Mouse (Mus musculus) retina, adult 2 months (tissue): ENCODE measurements around the gene Tnip1.

Source experiments
- DNase-seq: peaks from one replicate; pipeline ENCODE4 v3.0.0-alpha.2; 2012; ENCODE audit warnings: low read depth, low spot score

Gene Tnip1

DNA sequence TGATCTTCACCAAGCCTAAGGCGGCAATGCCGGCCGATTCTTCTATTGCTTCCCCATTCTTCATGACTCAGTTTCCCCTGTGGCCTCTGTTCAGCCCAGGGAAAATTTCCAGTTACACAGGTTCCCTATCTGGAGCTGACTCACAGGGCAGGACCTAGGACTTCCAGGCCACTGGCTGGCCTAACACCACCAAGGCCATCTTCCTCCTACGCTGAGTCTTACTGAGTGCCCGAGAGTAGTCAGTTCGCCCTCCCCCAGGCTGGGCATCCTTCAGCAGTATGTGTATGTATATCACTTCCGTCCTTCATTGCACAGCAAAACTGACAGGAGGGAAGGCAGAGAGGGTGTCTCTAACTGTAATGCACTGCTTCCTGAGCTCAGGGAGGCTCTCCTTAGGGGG lies 28.5 kb downstream of the Tnip1 start:
- no peak for DNase-seq

DNA sequence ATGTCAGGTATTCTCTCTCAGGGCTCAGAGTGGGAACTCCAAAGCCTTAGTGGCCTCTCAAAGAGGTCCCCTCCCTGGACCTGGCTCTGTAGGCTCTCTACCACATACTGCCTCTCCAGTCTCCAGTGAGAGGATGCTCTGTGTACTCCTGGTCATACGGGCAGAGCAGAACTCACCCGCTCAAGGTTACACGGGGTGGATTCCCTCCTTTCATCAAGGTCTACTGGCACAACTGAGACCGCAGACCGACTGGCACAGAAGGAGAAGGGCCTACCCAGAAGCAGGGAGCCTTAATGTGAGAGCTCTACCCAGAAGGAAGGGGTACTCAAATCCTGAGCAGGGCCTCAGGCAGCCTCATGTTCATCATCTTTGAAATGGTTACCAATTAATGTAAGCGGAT lies 30.2 kb downstream of the Tnip1 start:
- DNase-seq: no peak

DNA sequence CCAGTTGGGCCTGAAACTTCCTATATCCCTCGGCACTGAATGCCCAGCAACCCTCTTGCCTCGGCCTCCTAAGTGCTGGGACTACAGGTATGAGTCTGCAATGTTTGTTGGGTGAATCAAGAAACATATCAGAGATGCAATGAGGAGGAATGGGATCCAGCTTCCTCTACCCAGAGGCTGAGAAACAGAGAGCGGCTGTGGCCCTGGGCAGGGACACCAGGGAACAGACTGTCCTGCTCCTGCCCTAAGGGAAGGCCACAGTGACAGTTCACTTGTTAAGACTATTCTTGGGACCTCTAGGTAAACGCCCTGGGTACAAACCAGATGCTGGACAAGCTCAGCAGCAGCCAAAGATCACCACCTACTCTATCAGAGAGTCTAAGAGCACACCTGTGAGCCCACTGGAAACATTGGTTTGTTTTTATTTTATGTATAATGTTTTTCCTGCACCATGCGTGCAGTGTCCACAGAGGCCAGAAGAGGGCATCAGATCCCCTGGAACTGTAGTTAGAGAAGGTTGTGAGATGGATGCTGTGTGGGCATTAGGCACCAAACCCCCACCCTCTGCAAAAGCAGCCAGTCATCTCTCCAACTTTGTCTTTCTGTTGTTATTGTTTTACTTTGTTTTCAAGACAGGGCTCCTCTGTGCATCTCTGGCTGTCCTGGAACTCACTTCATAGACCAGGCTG lies 31.2 kb downstream of the Tnip1 start:
- DNase-seq: no peak

DNA sequence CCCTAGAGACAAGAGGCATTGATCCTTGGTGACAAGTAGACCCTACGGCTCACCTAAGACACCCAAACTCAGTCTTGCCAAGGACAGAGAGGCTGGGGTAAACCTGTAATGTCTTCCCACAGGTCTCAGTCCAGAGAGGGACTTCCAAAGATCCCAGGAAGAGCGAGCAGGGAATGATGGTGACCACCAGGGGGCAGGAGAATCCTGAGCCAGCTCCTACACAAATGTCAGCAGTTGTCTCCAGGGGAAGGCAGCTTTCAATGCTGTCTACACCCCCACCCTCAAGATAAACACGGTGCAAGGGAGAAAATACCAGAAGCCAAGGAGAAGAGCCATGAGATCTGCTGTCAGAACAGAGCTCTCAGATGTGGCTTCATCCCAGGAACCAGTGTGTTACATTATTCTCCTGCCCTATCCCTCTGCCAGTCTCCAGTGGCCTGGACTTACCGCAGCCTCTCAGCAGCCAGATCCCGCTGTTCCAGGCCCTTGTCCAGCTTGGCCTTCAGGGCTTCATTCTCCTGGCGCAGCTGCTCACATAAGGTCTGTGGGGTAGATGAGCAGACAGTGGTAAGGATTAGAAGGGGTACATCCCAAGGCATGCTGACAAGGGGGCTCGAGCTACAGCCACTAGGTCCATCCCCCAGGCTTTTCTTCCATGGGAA lies 32.3 kb downstream of the Tnip1 start:
- peak; percentile 29 for DNase-seq

DNA sequence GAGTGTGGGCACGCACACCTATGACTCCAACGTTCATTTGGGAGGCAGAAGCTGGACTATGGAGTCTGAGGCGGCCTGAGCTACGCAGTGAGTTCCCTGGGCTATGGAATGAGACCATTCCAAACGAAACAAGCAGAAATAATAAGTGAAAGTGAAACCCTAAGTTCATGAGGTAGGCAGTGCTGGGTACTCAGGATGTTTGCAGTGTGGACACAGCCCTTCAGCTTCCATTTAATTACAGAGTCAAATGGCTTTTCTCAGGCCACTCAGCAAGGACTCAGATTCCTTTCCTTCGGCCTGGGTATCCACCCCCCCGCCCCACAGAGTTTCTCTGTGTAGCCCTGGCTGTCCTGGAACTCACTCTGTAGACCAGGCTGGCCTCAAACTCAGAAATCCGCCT lies 33.0 kb downstream of the Tnip1 start:
- DNase-seq: no peak

DNA sequence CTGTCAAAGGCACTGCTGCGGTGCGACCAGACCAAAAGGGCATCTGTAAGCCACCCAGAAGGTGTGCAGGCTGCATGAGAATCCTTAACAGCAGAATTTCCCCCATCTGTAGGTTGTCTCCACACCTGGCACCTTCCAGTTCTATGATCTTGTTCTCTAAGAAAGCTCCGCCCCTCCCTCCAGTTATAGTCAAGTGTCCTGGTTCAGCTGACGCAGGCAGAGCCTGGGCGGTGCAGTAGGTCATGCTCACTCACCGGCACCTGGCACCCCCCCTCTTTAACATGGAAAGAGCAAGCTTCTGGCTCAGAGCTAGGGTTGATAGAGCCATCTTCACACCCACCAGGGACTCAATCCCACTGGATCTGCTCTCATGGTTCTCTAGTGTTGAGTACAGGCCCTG lies 33.4 kb downstream of the Tnip1 start:
- DNase-seq: no peak

DNA sequence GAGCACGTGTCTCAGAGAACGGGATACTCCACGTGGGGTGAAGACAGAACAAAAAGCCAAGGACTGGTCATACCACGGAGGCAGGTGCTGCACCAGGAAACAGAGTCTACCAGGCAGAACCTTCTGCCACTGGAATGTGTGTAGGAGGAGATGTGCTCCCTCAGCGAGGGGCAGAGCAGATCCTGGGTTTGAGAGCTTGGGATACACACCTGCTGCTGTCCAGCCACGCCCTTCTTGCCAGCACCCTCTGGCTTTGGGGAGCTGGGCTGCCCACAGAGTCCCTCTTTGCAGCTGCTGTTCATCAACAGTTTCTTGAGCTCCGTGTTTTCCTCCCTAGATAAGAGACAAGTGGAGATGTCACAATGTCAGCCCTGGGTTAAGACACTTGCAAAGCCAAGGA lies 33.8 kb downstream of the Tnip1 start:
- DNase-seq: no peak

DNA sequence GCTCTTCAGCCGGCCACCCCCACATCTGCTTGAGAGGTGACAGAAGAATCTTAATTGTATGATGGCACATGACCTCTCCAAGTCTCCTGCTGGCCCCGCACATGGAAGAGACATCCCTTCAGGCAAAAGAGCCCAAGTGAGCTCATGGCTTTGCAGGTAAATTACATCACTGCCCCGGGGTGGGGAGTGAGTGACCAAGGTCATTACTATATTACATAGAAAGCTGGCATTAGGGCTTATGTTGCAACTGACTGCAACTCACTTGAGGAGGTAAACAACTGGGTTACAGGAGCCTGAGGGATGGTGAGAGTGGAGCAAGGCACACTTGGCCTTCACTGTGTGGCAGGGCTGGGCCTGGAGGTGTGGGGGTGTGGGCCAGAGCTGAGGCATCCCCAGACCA lies 34.5 kb downstream of the Tnip1 start:
- no peak for DNase-seq

DNA sequence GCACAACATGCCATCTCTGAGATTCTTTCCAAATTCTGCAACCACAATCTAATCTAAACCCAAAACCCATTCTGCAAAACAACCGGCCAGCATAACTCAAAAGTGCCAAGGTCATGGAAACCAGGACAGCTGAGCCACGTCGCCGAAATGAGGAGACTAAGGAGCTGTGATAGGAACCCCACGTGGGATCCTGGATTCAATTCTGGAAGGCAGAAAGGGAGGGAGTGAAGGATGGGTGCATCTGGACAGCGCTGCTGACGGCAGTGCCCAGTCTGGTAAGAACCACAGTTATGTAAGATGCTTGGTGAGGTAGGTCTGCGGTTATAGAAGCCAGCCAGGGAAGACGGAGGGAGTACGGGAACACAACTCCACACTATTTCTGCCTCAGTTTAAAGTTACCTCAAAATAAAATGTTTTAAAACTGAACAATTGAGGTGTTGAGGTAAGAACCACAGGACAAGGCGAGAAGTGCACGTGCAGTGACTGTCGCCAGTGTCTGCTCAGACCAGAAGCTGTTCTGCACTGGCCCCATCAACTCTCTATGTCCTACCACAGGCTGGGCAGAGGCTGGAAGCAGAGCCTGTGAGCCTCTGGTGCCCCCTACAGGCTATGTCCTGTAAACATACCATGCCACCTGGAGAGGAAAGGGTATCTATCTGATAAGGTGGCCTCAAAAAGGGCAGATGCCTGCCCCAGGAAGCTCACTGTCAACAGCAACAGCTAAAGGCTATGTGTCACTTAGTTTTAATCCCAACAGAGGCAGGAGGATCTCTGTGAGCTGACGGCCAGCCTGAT lies 35.2 kb downstream of the Tnip1 start:
- peak; percentile 18 for DNase-seq

DNA sequence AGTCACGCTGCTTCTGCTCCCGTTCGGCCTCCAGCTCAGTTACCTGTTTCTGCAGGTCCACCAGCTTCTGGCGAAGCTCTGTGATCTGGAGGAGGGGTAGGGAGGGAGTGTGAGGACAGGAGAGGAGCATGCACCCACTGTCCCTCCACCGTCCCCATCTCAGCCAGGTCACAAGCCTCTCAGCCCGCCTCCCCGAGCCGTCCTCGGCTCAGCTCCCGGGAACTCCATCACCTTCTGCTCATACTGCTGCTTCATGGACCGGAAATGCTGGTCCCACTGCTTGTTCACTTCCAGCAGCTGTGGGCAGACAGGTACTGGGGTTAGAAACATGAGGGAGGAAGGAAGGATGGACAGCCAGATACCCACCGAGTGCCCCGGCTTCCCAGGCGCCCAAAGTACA lies 38.6 kb downstream of the Tnip1 start:
- no peak for DNase-seq

DNA sequence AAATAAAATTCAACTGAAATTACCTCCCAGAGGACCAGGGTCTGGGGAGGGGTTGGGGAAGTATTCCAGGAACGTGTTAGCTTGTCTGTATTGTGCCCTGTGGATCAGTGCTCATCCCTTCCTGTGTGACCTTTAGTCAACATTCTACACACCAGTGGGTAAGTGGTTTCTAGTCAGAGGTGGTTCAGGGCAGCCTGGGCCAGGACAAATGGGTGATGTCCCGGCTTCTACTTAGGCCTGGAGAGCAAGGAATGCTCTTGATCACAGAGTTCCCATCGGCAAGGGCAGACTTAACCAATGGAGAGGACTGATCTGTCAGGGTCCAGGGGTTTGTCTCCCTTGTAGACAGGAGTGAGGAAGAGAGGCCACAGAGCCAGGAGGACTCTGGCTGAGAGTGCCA lies 40.2 kb downstream of the Tnip1 start:
- no peak for DNase-seq

DNA sequence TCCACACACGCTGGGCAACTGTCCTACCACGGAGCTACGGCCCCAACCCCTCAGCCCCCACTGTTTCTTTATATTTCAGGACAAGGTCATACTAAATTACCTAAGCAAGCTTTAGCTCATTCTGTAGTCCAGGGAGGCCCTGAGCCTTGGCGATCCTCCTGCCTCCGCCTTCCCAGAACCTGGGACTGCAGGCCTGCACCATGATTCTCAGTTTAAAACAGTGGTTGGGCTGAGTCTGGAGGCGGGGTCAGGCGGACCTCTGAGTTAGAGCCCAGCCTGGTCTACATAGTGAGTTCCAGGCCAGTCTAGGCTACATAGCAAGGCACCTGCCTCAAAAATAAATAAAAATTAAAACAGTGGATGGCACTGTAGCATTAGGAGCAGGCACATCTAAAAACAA lies 40.9 kb downstream of the Tnip1 start:
- DNase-seq: no peak

DNA sequence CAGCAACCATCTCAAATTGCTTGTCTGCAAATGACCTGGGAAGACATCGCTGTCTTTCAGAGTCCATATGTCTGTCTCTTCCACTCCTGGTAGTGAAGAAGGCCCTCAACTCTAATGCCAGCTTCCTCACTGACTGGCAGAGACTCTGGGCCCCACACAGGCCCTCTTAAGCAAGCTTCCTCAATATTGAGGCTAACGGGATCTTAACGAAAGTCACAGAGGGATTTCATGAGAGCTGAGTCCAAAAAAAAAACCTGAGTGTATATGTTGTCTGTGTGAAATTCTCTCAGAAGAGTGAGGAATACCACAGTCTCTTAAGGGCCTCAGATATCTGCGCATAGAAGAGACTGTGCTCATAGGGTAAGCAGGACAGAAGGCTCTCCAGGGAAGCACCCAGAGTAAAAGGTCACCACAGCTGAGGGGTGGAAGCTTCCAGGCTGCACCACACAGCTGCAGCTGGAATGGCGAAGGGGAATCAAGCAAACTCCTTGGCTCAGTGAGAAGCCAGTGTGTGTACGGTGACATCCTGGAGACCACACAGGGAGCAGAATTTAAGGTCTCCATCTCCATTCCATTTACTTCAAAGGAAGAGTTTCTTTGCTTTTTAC lies 41.6 kb downstream of the Tnip1 start:
- no peak for DNase-seq

DNA sequence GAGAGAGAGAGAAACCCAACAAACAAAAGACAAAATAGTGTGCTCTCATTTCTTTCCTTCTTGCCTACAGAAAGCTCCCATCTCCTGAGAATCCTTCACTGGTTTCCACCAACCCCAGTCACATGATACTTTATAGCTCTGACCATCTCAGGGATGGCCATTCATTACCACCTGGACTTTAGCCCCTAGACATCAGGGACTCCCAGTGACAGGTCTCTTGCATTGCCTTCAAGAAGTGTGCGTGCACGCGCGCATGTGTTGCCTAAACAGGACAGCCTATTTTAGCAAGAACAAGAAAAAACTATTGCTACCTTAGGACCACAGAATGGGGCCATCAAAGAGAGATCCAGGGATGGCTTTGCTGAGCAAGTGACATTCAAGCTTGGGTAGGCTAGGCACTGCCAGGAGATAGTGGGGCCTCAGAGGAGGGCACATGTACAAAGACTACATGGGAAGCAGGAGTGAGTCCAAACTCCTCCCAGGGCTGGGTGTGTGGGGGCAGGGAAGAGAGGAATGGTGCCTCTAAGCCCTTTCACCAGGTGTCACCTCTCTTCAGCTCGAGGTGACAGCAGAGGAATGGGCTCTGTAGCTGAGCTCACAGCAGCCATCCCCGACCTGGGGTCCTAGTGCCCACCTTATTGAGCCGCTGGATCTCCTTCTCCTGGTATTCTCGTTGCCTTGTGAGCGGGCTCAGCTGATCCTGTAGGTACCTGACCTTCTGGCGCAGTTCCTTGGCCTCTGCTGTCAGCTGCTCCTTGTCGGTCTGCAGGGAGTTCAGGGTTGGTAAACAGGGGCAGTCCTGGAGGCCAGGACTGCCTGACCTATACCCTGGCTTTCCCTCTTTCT lies 42.4 kb downstream of the Tnip1 start:
- no peak for DNase-seq

DNA sequence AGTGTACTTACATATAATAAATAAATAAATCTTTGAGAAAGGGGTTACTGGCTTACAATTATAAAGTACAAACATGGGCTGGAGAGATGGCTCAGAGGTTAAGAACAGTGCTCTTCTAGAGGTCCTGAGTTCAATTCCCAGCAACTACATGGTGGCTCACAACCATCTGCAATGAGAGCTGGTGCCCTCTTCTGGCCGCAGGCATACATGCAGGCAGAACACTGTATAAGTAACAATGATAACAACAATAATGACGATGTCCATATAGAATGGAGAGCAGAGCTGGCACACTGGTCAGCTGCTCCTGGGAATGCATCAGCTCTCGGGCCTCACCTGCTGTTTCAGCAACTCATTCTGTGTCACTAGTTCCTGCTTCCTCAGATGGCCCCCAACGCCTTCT lies 44.4 kb downstream of the Tnip1 start:
- no peak for DNase-seq

DNA sequence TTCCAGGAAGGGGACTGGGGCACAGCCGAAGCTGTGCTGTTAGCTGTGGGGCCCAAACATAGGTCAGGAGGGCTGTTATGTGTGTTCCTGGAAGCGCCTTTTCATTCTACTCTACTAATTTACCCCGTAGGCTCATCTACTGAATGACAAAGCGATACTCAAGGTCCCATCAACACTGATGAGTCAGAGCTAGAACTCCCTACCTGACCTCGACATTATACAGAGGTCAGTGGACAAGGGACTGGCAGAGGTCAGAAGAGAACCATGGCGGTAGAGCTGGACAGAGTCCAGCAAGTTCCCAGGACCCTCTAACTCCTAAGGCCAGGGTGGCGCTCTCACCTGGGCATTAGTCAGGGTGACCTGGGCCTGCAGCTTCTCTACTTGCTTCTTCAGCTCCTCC lies 45.3 kb downstream of the Tnip1 start:
- no peak for DNase-seq

DNA sequence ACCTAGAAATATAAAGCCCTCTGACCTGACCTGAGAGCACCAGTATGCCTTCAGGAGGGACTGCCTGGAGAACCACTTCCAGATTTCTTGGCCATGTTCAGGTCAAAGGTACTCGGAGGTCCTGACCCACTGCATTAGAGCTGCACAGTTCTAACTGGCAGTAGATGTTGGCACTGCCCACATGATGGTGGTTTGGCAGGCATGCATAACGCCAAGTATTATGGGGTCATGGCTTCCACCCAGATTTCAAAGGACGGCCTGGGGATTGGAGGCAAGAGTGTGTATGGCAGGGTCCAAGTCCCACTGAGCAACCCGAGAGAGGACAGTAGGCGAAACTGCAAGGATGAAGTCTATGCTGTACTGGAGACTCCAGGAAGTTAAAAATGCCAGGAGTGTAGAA lies 48.9 kb downstream of the Tnip1 start:
- no peak for DNase-seq

DNA sequence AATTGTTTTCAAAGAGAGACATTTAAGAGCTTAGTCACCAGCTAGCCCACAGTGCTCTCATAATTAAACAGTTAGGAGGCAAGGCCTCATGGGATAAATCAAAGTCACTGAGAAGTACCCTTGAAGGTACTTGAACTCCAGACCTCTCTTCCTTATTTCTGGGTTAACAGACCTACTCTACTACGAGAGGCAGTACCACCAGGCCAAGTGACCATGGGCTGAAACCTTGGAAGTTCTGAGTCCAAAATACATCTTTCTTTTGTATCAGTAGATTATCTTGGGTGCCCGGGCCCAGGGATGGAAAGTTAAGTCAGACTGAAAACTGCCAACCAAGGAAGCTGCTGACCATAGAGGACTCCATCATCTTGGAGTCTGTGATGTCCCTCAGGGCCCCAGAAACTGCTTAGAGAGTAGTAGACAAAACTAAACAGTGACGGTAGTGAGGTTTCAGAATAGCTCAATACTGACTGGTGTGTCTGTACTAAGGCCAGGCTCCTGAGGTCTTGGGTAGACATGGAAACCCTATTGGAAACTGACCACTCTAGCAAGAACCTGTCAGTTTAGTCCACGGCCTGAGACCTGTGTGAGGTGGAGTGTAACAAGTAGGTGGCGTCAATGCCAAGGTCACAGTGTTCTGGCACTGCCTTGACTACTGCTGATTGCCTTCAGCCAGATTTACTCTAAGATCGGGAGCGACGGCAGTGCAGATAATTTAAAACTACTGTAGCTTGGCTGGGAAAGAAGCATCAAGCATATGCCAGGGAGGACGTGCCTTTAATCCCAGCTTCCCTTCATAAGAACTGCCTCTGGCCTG lies 50.0 kb downstream of the Tnip1 start:
- DNase-seq: no peak

DNA sequence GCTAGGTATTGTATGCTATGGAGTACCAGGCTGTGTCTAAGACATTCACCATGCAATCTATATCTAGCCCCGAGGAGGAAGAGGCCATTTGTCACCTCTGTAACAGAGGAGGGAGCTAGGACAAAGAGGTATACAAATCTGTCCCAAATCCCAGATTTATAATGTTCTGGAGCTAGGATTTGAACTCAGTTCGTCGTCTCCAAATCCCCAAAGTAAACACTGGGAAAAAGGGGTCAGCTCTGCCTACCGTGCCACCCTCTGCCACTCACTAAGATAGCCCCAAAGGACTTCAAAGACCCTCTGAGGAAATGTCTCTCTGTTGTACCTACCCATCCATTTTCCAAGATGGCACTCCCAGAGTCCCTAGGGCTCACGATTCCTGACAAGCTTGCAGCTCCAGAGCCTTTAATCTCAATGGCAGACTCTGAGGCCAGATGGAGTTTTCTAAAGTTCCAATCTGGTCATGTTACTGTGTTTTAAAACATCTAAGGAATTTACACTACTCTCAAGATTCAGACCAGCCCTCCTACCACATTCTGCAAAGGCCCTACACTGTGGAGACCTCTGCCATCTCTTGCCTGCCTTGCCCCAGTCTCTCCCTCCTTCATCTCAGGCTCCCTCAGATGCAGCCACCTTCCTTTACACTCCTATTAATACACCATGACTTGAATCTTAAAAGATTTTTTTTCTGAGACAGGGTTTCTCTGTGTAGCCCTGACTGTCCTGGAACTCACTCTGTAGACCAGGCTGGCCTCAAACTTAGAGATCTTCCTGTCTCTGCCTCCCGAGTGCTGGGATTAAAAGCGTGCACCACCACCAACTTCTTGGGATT lies 50.8 kb downstream of the Tnip1 start:
- no peak for DNase-seq

DNA sequence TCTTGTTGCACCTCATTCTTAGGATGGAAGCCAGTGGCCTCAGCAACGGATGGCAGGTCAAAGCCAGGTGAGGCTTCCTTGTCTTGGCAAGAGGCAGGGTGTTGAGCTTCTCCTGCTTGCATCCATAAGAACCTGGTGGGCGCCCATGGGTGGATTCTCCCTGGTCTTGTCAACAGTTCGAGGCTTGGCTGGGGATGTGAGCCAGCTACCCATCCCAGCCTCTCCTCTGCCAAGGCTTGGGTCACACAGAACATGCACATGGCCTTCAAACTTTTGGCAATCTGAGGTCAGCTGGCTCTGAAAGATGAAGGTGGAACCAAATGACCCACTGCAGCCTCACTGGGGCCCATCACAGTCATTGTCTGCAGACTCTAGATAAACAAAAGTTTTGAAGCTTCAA lies 51.5 kb downstream of the Tnip1 start:
- DNase-seq: no peak
